Mouse (Mus musculus) bone marrow macrophage, adult 2 months (primary cell): ENCODE measurements around the gene Gm28042.

Experiments used
- CTCF ChIP-seq: IDR thresholded peaks from 2 replicates; pipeline ENCODE4 v1.5.1; 2012; ENCODE audit warnings: low read depth, mild to moderate bottlenecking, low read length, moderate library complexity
- POLR2A ChIP-seq: IDR thresholded peaks from 2 replicates; pipeline ENCODE4 v1.6.1; 2012; ENCODE audit warnings: mild to moderate bottlenecking, low read depth, low read length, borderline replicate concordance

DNA sequence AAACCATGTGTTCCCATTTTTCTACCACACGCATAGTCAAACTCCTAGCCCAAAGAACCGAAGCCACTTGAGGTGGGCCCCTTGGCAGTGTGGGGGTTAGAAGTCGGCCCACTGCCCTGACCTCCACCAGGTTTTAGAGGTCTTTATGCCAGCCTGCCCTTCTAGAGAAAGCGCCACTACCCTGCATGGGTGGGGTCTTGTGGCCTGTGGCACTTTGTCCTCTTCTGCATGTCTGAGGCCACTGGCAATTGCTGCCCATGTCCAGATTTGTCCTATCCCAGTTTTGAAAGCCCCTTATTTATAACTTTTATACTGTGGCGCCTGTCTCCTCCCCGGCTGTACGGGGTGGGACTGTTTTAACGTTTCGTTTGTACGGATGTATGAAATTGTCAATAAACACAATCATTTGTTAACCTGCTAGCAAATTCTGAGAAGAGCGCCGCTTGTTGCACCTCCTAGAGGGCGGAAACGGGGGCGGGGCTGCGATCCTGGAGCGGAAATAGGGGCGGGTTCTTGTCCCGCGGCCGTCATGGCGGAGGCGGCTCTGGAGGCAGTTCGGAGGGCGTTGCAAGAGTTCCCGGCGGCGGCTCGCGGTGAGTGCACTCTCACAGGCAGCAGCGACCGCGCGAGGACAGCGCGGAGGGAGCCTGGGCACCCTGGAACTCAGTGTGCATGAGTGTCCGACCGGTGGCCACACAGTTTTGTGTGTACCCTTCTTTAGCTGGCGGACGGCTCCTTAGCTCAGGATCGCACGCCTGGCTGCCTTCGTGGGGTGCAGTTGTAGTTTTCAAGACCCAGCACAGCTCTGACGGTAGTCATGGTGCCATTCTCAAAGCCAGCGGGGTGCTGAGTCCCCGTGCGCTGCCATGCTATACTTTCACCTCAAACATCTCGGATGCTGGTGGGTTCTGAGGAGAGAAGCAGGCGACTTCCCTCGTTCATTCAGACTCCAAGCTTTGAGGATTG is at the start of gene Gm28042, which contains the start of gene Jmjd7:
- TF ChIP-seq CTCF (no peak), POLR2A (no peak; the same call in 1 of the 2 replicates)
